Mouse (Mus musculus): Measurements from ENCODE around the gene Krt8. TPM values are rescaled to one million over a fixed set of nuclear protein-coding genes. Genes with fewer than 3 reads are reported as not detected.

Gene Krt8
- total RNA-seq (2015; ENCODE audit: low replicate concordance) (not detected in 2 replicates), total RNA-seq (2017; ENCODE audit: low replicate concordance) (not detected in 2 replicates)

DNA sequence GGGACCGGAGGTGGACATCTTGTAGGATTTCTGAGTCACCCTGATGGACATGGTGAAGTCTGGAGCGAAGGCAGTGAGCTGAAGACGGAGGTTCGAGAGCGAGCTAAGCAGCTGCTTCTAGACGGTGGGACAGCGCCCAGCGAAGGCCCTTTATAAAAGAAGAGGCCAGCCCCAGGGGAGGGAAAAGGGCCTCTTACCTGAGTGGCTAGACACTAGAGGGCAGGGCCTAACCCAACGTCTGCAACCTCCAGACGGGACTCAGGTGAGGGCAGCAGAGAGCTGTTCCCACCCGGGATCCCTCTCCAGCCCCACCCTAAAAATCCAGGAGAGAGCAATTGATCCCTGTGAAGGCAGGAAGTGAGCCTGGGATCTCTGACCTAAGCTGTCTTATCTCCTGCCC lies at the start of gene Krt8:
TSS of gene Krt8 (minus strand) at position 294 of the 400 bp plus-strand sequence.
- ATAC-seq (replicated peaks; ENCODE audit: low FRiP score, poor library complexity, severe bottlenecking) = no peak

- no peak for ATAC-seq (replicated peaks; ENCODE audit: low FRiP score, poor library complexity, severe bottlenecking)
These were observed 47.8 kb upstream of the Krt8 start for GRCm38 (mm10) chr15:102051920-102052683.

GRCm38 (mm10) chr15:102049871-102050270 lies 45.6 kb upstream of the Krt8 start:
- ATAC-seq (replicated peaks; ENCODE audit: low FRiP score, poor library complexity, severe bottlenecking) = no peak

DNA sequence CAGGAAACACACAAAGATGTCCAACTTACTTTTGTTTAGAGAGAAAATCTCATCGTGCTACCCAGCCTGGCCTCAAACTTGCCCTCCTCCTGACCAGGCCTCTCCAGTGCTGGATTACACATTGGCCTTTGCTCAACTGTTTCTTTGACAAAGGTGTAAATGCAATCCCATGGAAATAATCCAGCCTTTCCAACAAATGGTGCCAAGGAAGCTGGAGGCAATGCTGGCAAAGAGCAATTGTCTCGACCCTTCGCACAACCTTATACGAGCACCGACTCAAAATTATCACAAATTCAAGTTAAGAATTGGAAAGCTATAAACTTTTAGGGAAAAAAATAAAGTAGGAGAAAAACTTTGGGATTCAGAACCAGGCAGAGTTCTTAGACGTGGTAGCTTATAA lies 43.7 kb upstream of the Krt8 start:
- ATAC-seq (replicated peaks; ENCODE audit: low FRiP score, poor library complexity, severe bottlenecking) = no peak

DNA sequence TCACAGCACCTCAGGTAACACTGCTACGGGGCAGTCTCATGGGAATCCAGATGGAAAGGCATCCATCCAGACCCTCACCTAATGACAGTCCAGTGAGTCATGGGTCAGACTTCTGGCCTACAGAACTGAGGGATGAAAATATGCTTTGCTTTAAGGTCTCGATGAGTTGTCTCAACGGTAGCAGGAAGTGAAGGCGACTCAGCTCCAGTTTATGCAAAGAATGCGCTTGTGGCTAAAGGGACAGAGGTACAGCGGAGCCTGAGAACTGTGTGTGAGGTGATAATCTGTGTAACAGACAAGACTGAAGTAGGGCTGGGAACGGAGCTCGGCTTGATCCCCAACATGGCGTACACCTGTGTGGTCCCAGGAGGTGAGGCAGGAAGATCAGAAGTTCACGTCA lies 41.4 kb upstream of the Krt8 start:
- no peak for ATAC-seq (replicated peaks; ENCODE audit: low FRiP score, poor library complexity, severe bottlenecking)

- no peak for ATAC-seq (replicated peaks; ENCODE audit: low FRiP score, poor library complexity, severe bottlenecking)
These were observed 40.5 kb upstream of the Krt8 start for GRCm38 (mm10) chr15:102044745-102045144.

DNA sequence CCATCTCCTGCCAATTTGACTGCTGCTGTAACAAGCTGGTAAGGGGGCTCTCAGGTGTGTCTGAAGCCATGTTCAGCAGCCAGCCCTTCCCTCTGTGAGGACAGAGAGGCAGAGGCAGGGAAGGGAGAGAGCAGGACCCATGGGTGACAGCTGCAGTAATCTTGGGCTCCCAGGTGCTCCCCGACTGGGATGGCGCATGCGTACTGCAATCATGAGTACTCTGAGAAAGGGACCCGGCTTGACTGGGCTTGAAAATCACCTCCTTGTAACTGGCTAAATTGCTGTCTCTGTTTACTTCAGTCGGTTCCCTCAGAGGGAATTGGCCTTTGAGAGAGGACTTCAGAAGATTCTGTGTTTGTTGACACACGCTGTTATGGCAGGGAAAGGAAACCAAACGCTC lies 37.7 kb upstream of the Krt8 start:
- ATAC-seq (replicated peaks; ENCODE audit: low FRiP score, poor library complexity, severe bottlenecking) = no peak

GRCm38 (mm10) chr15:102040277-102040676 lies 36.0 kb upstream of the Krt8 start:
- ATAC-seq (replicated peaks; ENCODE audit: low FRiP score, poor library complexity, severe bottlenecking) = no peak

GRCm38 (mm10) chr15:102034121-102035053 lies 30.1 kb upstream of the Krt8 start:
- ATAC-seq (replicated peaks; ENCODE audit: low FRiP score, poor library complexity, severe bottlenecking) = no peak

GRCm38 (mm10) chr15:102028040-102028439 lies 23.8 kb upstream of the Krt8 start, which contains the start of gene Krt18:
Gene Krt18, plus strand, starts transcription at chr15:102028180.
- ATAC-seq (replicated peaks; ENCODE audit: low FRiP score, poor library complexity, severe bottlenecking) = 0 out of 2 replicates have a peak, but pooled peaks have one; percentile 10

DNA sequence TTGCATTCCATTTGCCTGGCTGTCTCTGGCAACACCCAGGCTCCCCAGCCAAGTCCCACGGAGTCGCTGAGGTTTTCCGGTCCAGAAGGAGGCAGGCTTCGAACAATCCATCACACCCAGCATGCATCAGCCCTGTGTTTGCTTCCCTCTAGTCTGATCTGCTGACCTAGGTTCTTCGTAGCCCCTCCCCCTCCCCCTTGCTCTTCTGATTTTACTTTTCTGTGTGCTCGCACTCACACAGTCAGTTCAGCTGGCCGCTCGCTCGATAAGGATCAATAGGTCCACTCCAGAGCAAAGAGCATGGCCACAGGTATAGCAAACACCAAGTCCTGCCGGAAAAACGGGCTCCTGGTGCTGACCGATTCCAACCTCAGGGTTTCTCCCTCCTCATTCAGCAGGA lies 22.1 kb upstream of the Krt8 start:
- no peak for ATAC-seq (replicated peaks; ENCODE audit: low FRiP score, poor library complexity, severe bottlenecking)

- ATAC-seq (replicated peaks; ENCODE audit: low FRiP score, poor library complexity, severe bottlenecking) = no peak
These were observed 21.0 kb upstream of the Krt8 start for GRCm38 (mm10) chr15:102025136-102025872.

DNA sequence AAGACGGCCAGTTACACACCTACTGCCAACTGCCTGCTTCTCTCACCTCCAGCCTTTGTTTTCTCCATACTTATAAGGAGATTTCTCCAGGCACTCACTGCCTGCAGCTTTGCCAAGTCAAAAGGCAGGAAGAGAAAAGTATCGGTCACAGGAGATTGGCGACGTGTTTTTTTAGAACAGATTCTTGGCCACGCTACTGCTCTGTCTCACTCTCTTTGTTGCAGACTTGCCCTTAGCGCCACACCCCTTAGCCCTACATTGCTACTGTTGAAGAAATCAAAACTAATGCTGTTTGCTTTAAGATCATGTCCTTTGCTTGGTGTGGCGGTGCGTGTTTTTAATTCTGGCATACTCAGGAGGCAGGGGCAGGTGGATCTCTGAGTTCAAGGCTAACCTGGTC lies 19.6 kb upstream of the Krt8 start:
- ATAC-seq (replicated peaks; ENCODE audit: low FRiP score, poor library complexity, severe bottlenecking) = no peak

DNA sequence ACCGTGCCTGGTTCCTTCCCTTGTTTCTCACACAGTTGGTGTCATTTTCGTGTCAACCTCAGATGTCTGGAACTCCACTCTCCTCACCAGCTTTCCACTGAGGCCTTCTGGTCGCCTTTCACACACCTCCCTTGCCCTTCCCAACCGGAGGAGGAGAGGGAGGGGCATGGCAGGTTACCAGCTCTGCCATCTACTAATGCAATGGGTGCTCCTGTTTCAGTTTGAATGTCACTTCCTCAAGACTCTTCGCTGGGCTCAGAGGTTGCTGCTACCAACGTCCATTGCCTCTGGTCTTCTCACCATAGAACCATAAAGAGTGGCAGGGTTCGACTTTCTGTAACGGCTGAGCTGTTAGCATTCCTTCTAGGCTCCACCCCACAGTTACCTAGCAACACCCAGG lies 18.2 kb upstream of the Krt8 start:
- ATAC-seq (replicated peaks; ENCODE audit: low FRiP score, poor library complexity, severe bottlenecking) = no peak

DNA sequence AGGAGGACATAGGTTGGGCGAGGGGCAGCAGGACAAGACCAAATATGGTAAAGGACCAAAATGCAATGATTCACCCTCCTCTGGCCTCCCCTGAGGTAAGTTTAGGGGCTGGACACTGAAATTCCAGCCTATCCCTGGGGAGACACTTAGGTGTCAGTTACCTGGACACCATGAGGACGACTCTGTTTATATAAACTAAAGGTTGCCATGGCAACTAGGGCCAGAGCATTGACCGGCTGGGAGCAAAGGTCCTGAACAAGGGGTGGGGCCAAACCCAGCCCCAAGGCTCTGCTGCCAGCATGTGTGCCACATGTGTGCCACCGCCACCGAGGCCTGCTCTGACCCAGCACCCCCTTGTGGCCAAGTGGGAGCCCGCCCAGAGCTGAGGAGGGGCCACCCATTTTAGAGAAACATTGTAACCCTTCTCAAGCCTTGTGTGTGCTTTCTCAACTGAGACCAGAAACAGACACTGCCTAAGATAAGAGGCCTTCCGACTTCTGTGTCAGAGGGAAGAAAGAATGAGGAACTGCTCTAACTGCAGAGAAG lies 13.7 kb upstream of the Krt8 start:
- ATAC-seq (replicated peaks; ENCODE audit: low FRiP score, poor library complexity, severe bottlenecking) = no peak; the same call in 1 of the 2 replicates

DNA sequence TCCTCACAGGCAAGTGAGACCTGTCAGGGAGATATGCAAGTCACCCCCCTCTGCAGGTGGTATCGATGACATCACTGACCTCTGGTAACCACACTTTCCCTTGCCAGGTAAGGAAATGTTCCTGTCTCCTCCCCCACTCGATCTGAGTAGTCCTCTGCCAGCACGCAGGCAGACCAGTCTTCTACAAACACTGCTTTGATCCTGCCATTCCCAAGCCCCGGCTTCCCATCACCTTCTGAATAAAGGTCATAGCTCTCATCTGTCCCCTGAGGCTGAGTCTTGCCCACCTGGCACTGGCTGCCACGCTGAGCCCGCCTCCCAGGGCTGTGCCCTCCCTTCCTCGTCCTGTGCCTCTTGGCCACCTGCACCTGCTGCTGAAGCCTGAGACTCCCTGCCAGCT lies 12.5 kb upstream of the Krt8 start:
- ATAC-seq (replicated peaks; ENCODE audit: low FRiP score, poor library complexity, severe bottlenecking) = no peak

DNA sequence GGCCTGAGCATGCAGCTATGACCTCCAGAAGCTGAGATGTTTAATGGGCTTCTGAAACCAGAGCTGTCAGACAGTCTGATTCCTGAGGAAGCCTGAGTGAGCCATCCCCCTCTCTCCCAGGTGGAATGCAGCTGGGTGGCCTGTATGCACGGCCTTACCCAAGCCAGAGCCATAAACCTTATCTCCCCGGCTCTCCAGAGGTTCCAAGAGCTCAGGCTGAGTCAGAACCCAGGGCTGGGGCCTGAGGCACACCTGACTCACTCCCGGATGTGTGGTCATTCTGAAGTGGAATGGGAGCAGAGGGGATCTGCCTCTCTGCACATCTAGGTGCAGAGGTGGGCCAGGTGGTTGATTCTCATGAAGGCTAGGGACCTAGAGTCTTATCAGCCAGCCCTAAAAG lies 11.8 kb upstream of the Krt8 start:
- no peak for ATAC-seq (replicated peaks; ENCODE audit: low FRiP score, poor library complexity, severe bottlenecking)

- no peak for ATAC-seq (replicated peaks; ENCODE audit: low FRiP score, poor library complexity, severe bottlenecking)
These were observed 10.6 kb upstream of the Krt8 start for GRCm38 (mm10) chr15:102014848-102015247.

GRCm38 (mm10) chr15:102013651-102014050 lies 9.4 kb upstream of the Krt8 start:
- no peak for ATAC-seq (replicated peaks; ENCODE audit: low FRiP score, poor library complexity, severe bottlenecking)

DNA sequence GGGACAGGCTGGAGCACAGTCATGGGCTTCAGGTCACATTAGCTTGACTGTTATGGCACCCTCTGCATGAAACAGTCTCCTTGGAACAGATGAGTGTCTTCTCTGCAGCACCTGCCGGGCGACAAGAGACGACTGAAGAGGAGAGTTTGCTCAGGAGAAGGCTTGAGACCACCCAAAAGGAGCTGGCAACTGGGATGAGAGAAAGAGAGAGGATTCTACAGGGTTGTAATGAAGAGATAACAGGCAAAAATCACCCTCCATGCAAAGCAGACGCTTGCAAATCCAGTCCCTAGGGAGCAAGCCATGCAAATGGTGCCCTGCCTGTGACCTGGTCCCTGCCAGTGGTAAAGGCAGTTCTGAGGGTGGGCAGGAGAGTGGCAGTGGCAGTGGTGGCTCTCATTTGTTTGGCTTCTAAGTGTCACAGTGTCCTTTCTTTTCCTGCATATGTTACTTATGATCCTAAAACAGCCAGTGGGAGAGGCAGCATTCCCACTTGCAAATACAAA lies 8.0 kb upstream of the Krt8 start:
- no peak for ATAC-seq (replicated peaks; ENCODE audit: low FRiP score, poor library complexity, severe bottlenecking)
